ENCODE assay signal across 15 mouse cellular contexts in the genomic region with DNA sequence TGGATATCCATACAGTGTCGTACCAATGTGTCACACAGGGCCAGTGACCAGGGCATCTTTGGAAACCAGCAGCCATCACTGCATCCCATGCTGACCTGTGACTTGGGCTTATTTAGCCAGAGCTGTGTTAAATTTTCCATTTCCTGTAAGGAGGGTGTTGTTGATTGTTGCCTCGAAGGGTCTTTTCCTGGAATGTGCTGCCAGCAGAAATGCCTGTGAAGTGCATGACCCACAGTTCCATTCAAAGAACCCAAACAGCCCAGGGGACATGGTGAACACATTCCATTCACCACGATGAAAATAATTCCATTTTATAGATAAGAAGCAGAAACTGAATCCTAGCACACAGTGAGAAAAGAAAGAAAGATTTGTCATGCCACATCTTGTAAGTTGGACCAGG. TPM values are rescaled to one million over a fixed set of nuclear protein-coding genes. Genes with fewer than 3 reads are reported as not detected.
DNase-seq lines count a peak whose midpoint lies in the region; TF ChIP-seq lines count a peak whose summit lies in the region.
"Had no signal": no experiment of that assay in that cellular context is flagged by ENCODE, and none has a peak within 500 bp of the region (broad histone marks: within the 10 kb centered on the region; RNA-seq: fewer than 3 reads in every experiment).

No protein-coding gene starts in this region.

- H3K9me3 ChIP-seq in MEL (replicated peaks; ENCODE audit: insufficient read depth, low read length): no peaks in the 10 kb centered on the region
- H3K9me3 ChIP-seq: hindbrain, embryonic 12.5 days had no signal

- H3K36me3 ChIP-seq in heart, adult 2 months (ENCODE audit: control insufficient read depth, insufficient read depth, low read length): no peaks in the 10 kb centered on the region
- H3K36me3 ChIP-seq in MEL (ENCODE audit: control insufficient read depth in 1 of 2, insufficient read depth in 2 of 2, low read length in 2 of 2): peaks cover 1 to 18% of the 10 kb centered on the region in 2 experiments; a peak in 3 of 4 replicates
- no peaks in the 10 kb centered on the region for H3K36me3 ChIP-seq in thymus, adult 2 months (ENCODE audit: control insufficient read depth, insufficient read depth, low read length)
- H3K36me3 ChIP-seq: hindbrain, embryonic 12.5 days had no signal

- no peak overlapping the region for H3K9ac ChIP-seq in heart, adult 2 months (ENCODE audit: low read depth, low read length)
- H3K9ac ChIP-seq in MEL (ENCODE audit: control insufficient read depth, low read depth, low read length, poor library complexity, severe bottlenecking): no peak overlapping the region
- H3K9ac ChIP-seq: hindbrain, embryonic 12.5 days had no signal

- TF ChIP-seq EP300 in heart, adult 2 months (IDR thresholded peaks at IDR 0.05; ENCODE audit: insufficient read depth, low read depth, low read length): peak; percentile 57; the same call in 1 of the 2 replicates
- TF ChIP-seq EP300 in MEL (IDR thresholded peaks at IDR 0.05; ENCODE audit: low read depth in 1 of 2, low read length in 2 of 2): no peak

- TF ChIP-seq POLR2A in heart, adult 2 months (IDR thresholded peaks at IDR 0.05; ENCODE audit: insufficient read depth, low read depth, low read length): no peak
- no peak for TF ChIP-seq POLR2A in MEL (IDR thresholded peaks at IDR 0.05; ENCODE audit: control insufficient read depth in 1 of 2, insufficient read depth in 1 of 2, low read depth in 1 of 2, low read length in 2 of 2, poor library complexity in 1 of 2)
- TF ChIP-seq POLR2A in thymus, adult 2 months (IDR thresholded peaks at IDR 0.05; ENCODE audit: control insufficient read depth, extremely low read depth, insufficient read depth, low read length, poor library complexity): no peak

- peaks cover 8% of the 10 kb centered on the region for H3K4me1 ChIP-seq in heart, adult 2 months (ENCODE audit: control insufficient read depth, insufficient read depth, low read length)
- peaks cover 0 to 35% of the 10 kb centered on the region in 2 experiments; a peak in 2 of 4 replicates for H3K4me1 ChIP-seq in MEL (ENCODE audit: control insufficient read depth in 1 of 2, insufficient read depth in 2 of 2, low read length in 2 of 2)
- H3K4me1 ChIP-seq in thymus, adult 2 months (replicated peaks; ENCODE audit: control insufficient read depth, insufficient read depth, low read length): peaks cover 23% of the 10 kb centered on the region

- DNase-seq in heart, adult 2 months: no peak
- DNase-seq in heart, postnatal 25 days (ENCODE audit: low spot score): no peak
- DNase-seq in kidney, adult 9 months: peak; percentile 54
- DNase-seq in kidney, postnatal 10 days: no peak
- no peak for DNase-seq in MEL (ENCODE audit: low read depth, low spot score)
- DNase-seq in kidney, postnatal 14 days: peak; percentile 57
- no peak for DNase-seq in urinary bladder, postnatal 36 days (ENCODE audit: low spot score in 2 of 2)
- DNase-seq in thymus, adult 2 months: no peak
- DNase-seq: cerebellum, adult 9-11 months; gastrocnemius, postnatal 25 days; left cerebral cortex, postnatal 4 days; right cerebral cortex, postnatal 4 days had no signal

- no peak for TF ChIP-seq RAD21 in MEL (IDR thresholded peaks at IDR 0.05; ENCODE audit: low read depth, low read length)

- TF ChIP-seq CTCF in heart, adult 2 months (IDR thresholded peaks at IDR 0.05): no peak
- TF ChIP-seq CTCF in MEL (IDR thresholded peaks at IDR 0.05 in 2 of 3, conservative IDR thresholded peaks at IDR 0.05 in 1 of 3; ENCODE audit: control insufficient read depth in 1 of 3, insufficient read depth in 1 of 3, low read depth in 2 of 3, low read length in 3 of 3, poor library complexity in 1 of 3, severe bottlenecking in 1 of 3): no peak
- TF ChIP-seq CTCF in thymus, adult 2 months (IDR thresholded peaks at IDR 0.05; ENCODE audit: borderline replicate concordance, control insufficient read depth, extremely low read depth, insufficient read depth, low read length, poor library complexity): no peak

- intact Hi-C loops in heart, adult 2 months (cut with DNase I): no loop called here
- intact Hi-C loops in heart, postnatal 25 days (cut with DNase I): loop anchor here (5.0 kb wide), 1 partner anchor 59 kb away; no protein-coding TSS in a partner anchor

- no peaks in the 10 kb centered on the region for H3K79me2 ChIP-seq in heart, adult 2 months (replicated peaks; ENCODE audit: control insufficient read depth, insufficient read depth, low read length)
- H3K79me2 ChIP-seq in MEL (ENCODE audit: control insufficient read depth, insufficient read depth, low read length, poor library complexity): no peaks in the 10 kb centered on the region

- 31% methylated on average over 3 of the region's 3 CpGs for WGBS in heart, adult 2 months
- 55% methylated on average over 3 of the region's 3 CpGs for WGBS in thymus, adult 2 months

- H3K27me3 ChIP-seq in heart, adult 2 months (ENCODE audit: control insufficient read depth, insufficient read depth, low read length): no peaks in the 10 kb centered on the region
- H3K27me3 ChIP-seq in MEL (ENCODE audit: control insufficient read depth in 1 of 2, insufficient read depth in 2 of 2, low read length in 2 of 2): no peaks in the 10 kb centered on the region
- H3K27me3 ChIP-seq in thymus, adult 2 months (ENCODE audit: control insufficient read depth, insufficient read depth, low read length): no peaks in the 10 kb centered on the region
- H3K27me3 ChIP-seq: hindbrain, embryonic 12.5 days had no signal

- H3K4me3 ChIP-seq in heart, adult 2 months: no peak overlapping the region
- H3K4me3 ChIP-seq in MEL (ENCODE audit: control insufficient read depth in 1 of 2, insufficient read depth in 1 of 2, low read depth in 2 of 2, low read length in 2 of 2): no peak overlapping the region
- no peak overlapping the region for H3K4me3 ChIP-seq in thymus, adult 2 months (ENCODE audit: control insufficient read depth, insufficient read depth, low read length)
- H3K4me3 ChIP-seq: erythroblast, embryonic 14.5 days; hindbrain, embryonic 12.5 days had no signal

- H3K27ac ChIP-seq in heart, adult 2 months: no peak overlapping the region
- no peak overlapping the region for H3K27ac ChIP-seq in MEL (ENCODE audit: control insufficient read depth, low read depth, low read length)
- no peak overlapping the region for H3K27ac ChIP-seq in thymus, adult 2 months (ENCODE audit: control insufficient read depth, insufficient read depth, low read length)
- H3K27ac ChIP-seq: hindbrain, embryonic 12.5 days; macrophage had no signal

TF ChIP-seq in MEL, 35 proteins besides CTCF, POLR2A, EP300 and RAD21:
- TF ChIP-seq POLR2AphosphoS2 (IDR thresholded peaks at IDR 0.05; ENCODE audit: low read length): 0 out of 2 replicates have a peak, but pooled peaks have one; percentile 9
- no peak for TF ChIP-seq CHD2 (IDR thresholded peaks at IDR 0.05; ENCODE audit: low read length)

RNA-seq across cellular contexts. Expression of gene Chst15, which starts 41.2 kb away (rescaled TPM):
- 1 to 10 TPM; 6.8 to 7.3 TPM for total RNA-seq in heart, adult 2 months (2021)
- 6.3 and 7.0 TPM in 2 replicates for polyA plus RNA-seq in heart, adult 2 months (2012; rRNA removed)
- 1 to 10 TPM; 7.8 to 9.5 TPM for total RNA-seq in heart, postnatal 25 days (2021)
- total RNA-seq in MEL (2012; rRNA removed): 14.3 and 14.9 TPM in 2 replicates
- 10 to 100 TPM in 1 of 2 experiments, not detected in 1; 18.1 TPM for polyA plus RNA-seq in MEL (2012; ENCODE audit: insufficient read depth in 1 of 2, insufficient read length in 2 of 2, low read depth in 1 of 2, low replicate concordance in 2 of 2, missing spikeins in 1 of 2)
- polyA plus RNA-seq in thymus, adult 2 months (2012; rRNA removed): 7.4 and 8.9 TPM in 2 replicates

Comparison
In these comparisons a context has a peak if more than half of its experiments do, and no peak if none do; other contexts are left out.
1. DNase-seq: peak in kidney, adult 9 months (single experiment) and kidney, postnatal 14 days (single experiment); none in heart, adult 2 months (0 of 2), heart, postnatal 25 days (single experiment), kidney, postnatal 10 days (single experiment), MEL (single experiment), urinary bladder, postnatal 36 days (0 of 2) and thymus, adult 2 months (single experiment).